Mouse (Mus musculus): Measurements from ENCODE around the gene Ndufc1. TPM values are rescaled to one million over a fixed set of nuclear protein-coding genes. Genes with fewer than 3 reads are reported as not detected.
"Not testable (repeated sequence)": the region's sequence is repeated elsewhere in the genome, so short reads cannot be mapped to it uniquely, and the experiment has no call there.

Ndufc1 gene
- polyA plus RNA-seq, 1 experiment from 2014 or later: 706 TPM

GRCm38 (mm10) chr3:51416364-51417134, 7.8 kb upstream of the Ndufc1 start:
- ATAC-seq (ENCODE audit: insufficient number of reproducible peaks, low FRiP score, low TSS enrichment, low read depth): peak; percentile 52; the same call in 1 of the 2 replicates
- Histone ChIP-seq H3K27ac (replicated peaks; ENCODE audit: low read depth, low read length) (peak overlapping the region; percentile 89), H3K36me3 (ENCODE audit: control insufficient read depth, insufficient read depth, low read length) (no peaks in the 10 kb centered on the region), H3K27me3 (ENCODE audit: control insufficient read depth, insufficient read depth, low read length) (no peaks in the 10 kb centered on the region), H3K4me2 (ENCODE audit: low read depth, severe bottlenecking) (peak overlapping the region; percentile 46), H3K4me1 (ENCODE audit: control insufficient read depth, insufficient read depth, low read length) (peaks cover 7% of the 10 kb centered on the region), H3K4me3 (ENCODE audit: low read depth, low read length) (peak overlapping the region; percentile 99), H3K9ac (ENCODE audit: low read length) (peak overlapping the region; percentile 97), H3K9me3 (ENCODE audit: control insufficient read depth, low read length) (no peaks in the 10 kb centered on the region)
- peak; percentile 66 for DNase-seq (ENCODE audit: low spot score)
- under 1% methylated on average over 58 of the region's 68 CpGs for WGBS

GRCm38 (mm10) chr3:51416073-51416363, 7.2 kb upstream of the Ndufc1 start:
- Histone ChIP-seq H3K36me3 (ENCODE audit: control insufficient read depth, insufficient read depth, low read length) (no peaks in the 10 kb centered on the region), H3K4me2 (ENCODE audit: low read depth, severe bottlenecking) (peak overlapping the region; percentile 46; the same call in 1 of the 2 replicates), H3K4me1 (ENCODE audit: control insufficient read depth, insufficient read depth, low read length) (peaks cover 7% of the 10 kb centered on the region), H3K27me3 (ENCODE audit: control insufficient read depth, insufficient read depth, low read length) (no peaks in the 10 kb centered on the region), H3K9ac (ENCODE audit: low read length) (peak overlapping the region; percentile 97), H3K9me3 (ENCODE audit: control insufficient read depth, low read length) (no peaks in the 10 kb centered on the region), H3K4me3 (ENCODE audit: low read depth, low read length) (peak overlapping the region; percentile 99), H3K27ac (replicated peaks; ENCODE audit: low read depth, low read length) (peak overlapping the region; percentile 89)
- ATAC-seq (ENCODE audit: insufficient number of reproducible peaks, low FRiP score, low TSS enrichment, low read depth): peak; percentile 69
- DNase-seq (ENCODE audit: low spot score): no peak
- WGBS: 0% methylated on average over 26 of the region's 30 CpGs

- Histone ChIP-seq H3K4me1 (ENCODE audit: control insufficient read depth, insufficient read depth, low read length) (peaks cover 7% of the 10 kb centered on the region), H3K9ac (ENCODE audit: low read length) (peak within 1 kb of the TSS; percentile 97), H3K27ac (replicated peaks; ENCODE audit: low read depth, low read length) (peak within 1 kb of the TSS; percentile 89), H3K4me2 (ENCODE audit: low read depth, severe bottlenecking) (peak within 1 kb of the TSS; percentile 51), H3K27me3 (ENCODE audit: control insufficient read depth, insufficient read depth, low read length) (no peaks in the 10 kb centered on the region), H3K36me3 (ENCODE audit: control insufficient read depth, insufficient read depth, low read length) (no peaks in the 10 kb centered on the region), H3K4me3 (ENCODE audit: low read depth, low read length) (peak within 1 kb of the TSS; percentile 99), H3K9me3 (ENCODE audit: control insufficient read depth, low read length) (no peaks in the 10 kb centered on the region)
- ATAC-seq (ENCODE audit: insufficient number of reproducible peaks, low FRiP score, low TSS enrichment, low read depth) (peak; percentile 91), DNase-seq (ENCODE audit: low spot score) (peak; percentile 96)
- 5% methylated on average over 43 of the region's 43 CpGs for WGBS
Measured at GRCm38 (mm10) chr3:51415098-51416072, 6.6 kb upstream of the Ndufc1 start, which contains the start of gene Naa15. Gene Naa15, plus strand, starts transcription at chr3:51415148.

GRCm38 (mm10) chr3:51413276-51413675, 4.5 kb upstream of the Ndufc1 start:
- H3K36me3 ChIP-seq (ENCODE audit: control insufficient read depth, insufficient read depth, low read length): no peaks in the 10 kb centered on the region
- WGBS: 86% methylated on average over 1 of the region's 1 CpGs
- no peaks in the 10 kb centered on the region for H3K27me3 ChIP-seq (ENCODE audit: control insufficient read depth, insufficient read depth, low read length)
- no peak for ATAC-seq (ENCODE audit: insufficient number of reproducible peaks, low FRiP score, low TSS enrichment, low read depth)
- H3K4me1 ChIP-seq (ENCODE audit: control insufficient read depth, insufficient read depth, low read length): peaks cover 5% of the 10 kb centered on the region
- no peak overlapping the region for H3K4me2 ChIP-seq (ENCODE audit: low read depth, severe bottlenecking)
- DNase-seq (ENCODE audit: low spot score): no peak
- no peak overlapping the region for H3K27ac ChIP-seq (replicated peaks; ENCODE audit: low read depth, low read length)
- H3K9me3 ChIP-seq (ENCODE audit: control insufficient read depth, low read length): no peaks in the 10 kb centered on the region
- H3K9ac ChIP-seq (ENCODE audit: low read length): no peak overlapping the region
- H3K4me3 ChIP-seq (ENCODE audit: low read depth, low read length): no peak overlapping the region

GRCm38 (mm10) chr3:51412457-51412856, 3.7 kb upstream of the Ndufc1 start:
- 95% methylated on average over 7 of the region's 7 CpGs for WGBS
- no peak overlapping the region for H3K27ac ChIP-seq (replicated peaks; ENCODE audit: low read depth, low read length)
- H3K4me3 ChIP-seq (ENCODE audit: low read depth, low read length): no peak overlapping the region
- no peaks in the 10 kb centered on the region for H3K27me3 ChIP-seq (ENCODE audit: control insufficient read depth, insufficient read depth, low read length)
- no peak overlapping the region for H3K9ac ChIP-seq (ENCODE audit: low read length)
- no peak overlapping the region for H3K4me2 ChIP-seq (ENCODE audit: low read depth, severe bottlenecking)
- H3K4me1 ChIP-seq (ENCODE audit: control insufficient read depth, insufficient read depth, low read length): no peaks in the 10 kb centered on the region; the same call in none of the 2 replicates
- ATAC-seq (ENCODE audit: insufficient number of reproducible peaks, low FRiP score, low TSS enrichment, low read depth) (no peak), DNase-seq (ENCODE audit: low spot score) (no peak)
- H3K36me3 ChIP-seq (ENCODE audit: control insufficient read depth, insufficient read depth, low read length): no peaks in the 10 kb centered on the region
- no peaks in the 10 kb centered on the region for H3K9me3 ChIP-seq (ENCODE audit: control insufficient read depth, low read length)

GRCm38 (mm10) chr3:51407870-51408560, 773 bp downstream of the Ndufc1 start:
- 19% methylated on average over 20 of the region's 20 CpGs for WGBS
- no peak for ATAC-seq (ENCODE audit: insufficient number of reproducible peaks, low FRiP score, low TSS enrichment, low read depth)

GRCm38 (mm10) chr3:51402628-51403027, 6.2 kb downstream of the Ndufc1 start:
- Histone ChIP-seq H3K27me3 (ENCODE audit: control insufficient read depth, insufficient read depth, low read length) (peaks cover 2% of the 10 kb centered on the region; the same call in 1 of the 2 replicates), H3K4me1 (ENCODE audit: control insufficient read depth, insufficient read depth, low read length) (no peaks in the 10 kb centered on the region; the same call in 1 of the 2 replicates), H3K36me3 (ENCODE audit: control insufficient read depth, insufficient read depth, low read length) (peaks cover 4% of the 10 kb centered on the region; the same call in 1 of the 2 replicates), H3K9me3 (ENCODE audit: control insufficient read depth, low read length) (no peaks in the 10 kb centered on the region), H3K4me3 (ENCODE audit: low read depth, low read length) (no peak overlapping the region), H3K9ac (ENCODE audit: low read length) (no peak overlapping the region), H3K27ac (replicated peaks; ENCODE audit: low read depth, low read length) (no peak overlapping the region), H3K4me2 (ENCODE audit: low read depth, severe bottlenecking) (no peak overlapping the region)
- no peak for ATAC-seq (ENCODE audit: insufficient number of reproducible peaks, low FRiP score, low TSS enrichment, low read depth)
- WGBS: 94% methylated on average over 12 of the region's 12 CpGs
- DNase-seq (ENCODE audit: low spot score): no peak

More at GRCm38 (mm10) chr3:51407870-51408560, 773 bp downstream of the Ndufc1 start:
- H3K27me3 ChIP-seq (ENCODE audit: control insufficient read depth, insufficient read depth, low read length): no peaks in the 10 kb centered on the region
- H3K4me2 ChIP-seq (ENCODE audit: low read depth, severe bottlenecking): peak overlapping the region; percentile 76
- H3K9me3 ChIP-seq (ENCODE audit: control insufficient read depth, low read length): no peaks in the 10 kb centered on the region
- H3K9ac ChIP-seq (ENCODE audit: low read length): peak overlapping the region; percentile 92
- no peaks in the 10 kb centered on the region; the same call in 1 of the 2 replicates for H3K4me1 ChIP-seq (ENCODE audit: control insufficient read depth, insufficient read depth, low read length)
- DNase-seq (ENCODE audit: low spot score): peak; percentile 41
- peaks cover 4% of the 10 kb centered on the region; the same call in 1 of the 2 replicates for H3K36me3 ChIP-seq (ENCODE audit: control insufficient read depth, insufficient read depth, low read length)
- peak overlapping the region; percentile 94 for H3K27ac ChIP-seq (replicated peaks; ENCODE audit: low read depth, low read length)
- H3K4me3 ChIP-seq (ENCODE audit: low read depth, low read length): peak overlapping the region; percentile 89

GRCm38 (mm10) chr3:51402054-51402453, 6.7 kb downstream of the Ndufc1 start:
- not testable (repeated sequence) for H3K9ac ChIP-seq (ENCODE audit: low read length); DNase-seq (ENCODE audit: low spot score); H3K4me3 ChIP-seq (ENCODE audit: low read depth, low read length); H3K27ac ChIP-seq (replicated peaks; ENCODE audit: low read depth, low read length); H3K36me3 ChIP-seq (ENCODE audit: control insufficient read depth, insufficient read depth, low read length); H3K4me2 ChIP-seq (ENCODE audit: low read depth, severe bottlenecking); H3K27me3 ChIP-seq (ENCODE audit: control insufficient read depth, insufficient read depth, low read length); H3K4me1 ChIP-seq (ENCODE audit: control insufficient read depth, insufficient read depth, low read length); ATAC-seq (ENCODE audit: insufficient number of reproducible peaks, low FRiP score, low TSS enrichment, low read depth); H3K9me3 ChIP-seq (ENCODE audit: control insufficient read depth, low read length)
- 71% methylated on average over 4 of the region's 4 CpGs for WGBS

Measured in limb, embryonic 11.5 days (tissue).